ENCODE assay signal across 7 mouse cellular contexts in genomic region chr9:96889345-96890021, GRCm38 (mm10). TPM values are rescaled to one million over a fixed set of nuclear protein-coding genes. Genes with fewer than 3 reads are reported as not detected.
DNase-seq lines count a peak whose midpoint lies in the region; ATAC-seq lines count a peak whose summit lies in the region.

No protein-coding gene starts in this region.

- peak overlapping the region; percentile 62 for H3K4me3 ChIP-seq in intestine, embryonic 15.5 days (replicated peaks)
- peak overlapping the region; percentile 61 for H3K4me3 ChIP-seq in midbrain, embryonic 11.5 days (ENCODE audit: low read depth, low read length)

- no peaks in the 10 kb centered on the region for H3K36me3 ChIP-seq in intestine, embryonic 15.5 days
- no peaks in the 10 kb centered on the region for H3K36me3 ChIP-seq in midbrain, embryonic 11.5 days (ENCODE audit: control insufficient read depth, insufficient read depth, low read length)

- no peaks in the 10 kb centered on the region for H3K27me3 ChIP-seq in intestine, embryonic 15.5 days (replicated peaks)
- 0 out of 2 replicates have a peak, but pooled peaks cover 2% of the 10 kb centered on the region for H3K27me3 ChIP-seq in midbrain, embryonic 11.5 days (ENCODE audit: control insufficient read depth, insufficient read depth, low read length)

- H3K9me3 ChIP-seq in intestine, embryonic 15.5 days = no peaks in the 10 kb centered on the region
- H3K9me3 ChIP-seq in midbrain, embryonic 11.5 days (ENCODE audit: control insufficient read depth, low read length) = no peaks in the 10 kb centered on the region

- WGBS in intestine, embryonic 15.5 days = under 1% methylated on average over 66 of the region's 66 CpGs
- WGBS in midbrain, embryonic 11.5 days = 1% methylated on average over 60 of the region's 66 CpGs

- DNase-seq in adrenal gland, adult 18-20 months (ENCODE audit: low spot score in 2 of 2) = peak; percentile 88 to 91
- peak; percentile 89 for DNase-seq in embryo, embryonic 10.5 days (ENCODE audit: low spot score)
- DNase-seq in gastrocnemius, postnatal 36 days = peak; percentile 72 to 78
- peak; percentile 77 for DNase-seq in left cerebral cortex, postnatal 4 days
- DNase-seq in midbrain, embryonic 11.5 days (ENCODE audit: low spot score, missing footprints) = peak; percentile 99
- peak; percentile 96 for DNase-seq in right cerebral cortex, postnatal 4 days

- intact Hi-C loops in gastrocnemius, postnatal 36 days (cut with DNase I) = loop anchor here (2.0 kb wide), 1 partner anchor 51 kb away; no protein-coding TSS in a partner anchor
- intact Hi-C loops in left cerebral cortex, postnatal 4 days (cut with DNase I) = loop anchor here (5.0 kb wide), 1 partner anchor 52 kb away; no protein-coding TSS in a partner anchor

- peak overlapping the region; percentile 87 for H3K4me2 ChIP-seq in intestine, embryonic 15.5 days (replicated peaks)
- peak overlapping the region; percentile 95 for H3K4me2 ChIP-seq in midbrain, embryonic 11.5 days

- peaks cover 27% of the 10 kb centered on the region for H3K4me1 ChIP-seq in intestine, embryonic 15.5 days (replicated peaks)
- H3K4me1 ChIP-seq in midbrain, embryonic 11.5 days (ENCODE audit: control insufficient read depth, insufficient read depth, low read length) = peaks cover 39% of the 10 kb centered on the region

- peak; percentile 92 for ATAC-seq in intestine, embryonic 15.5 days
- ATAC-seq in midbrain, embryonic 11.5 days (ENCODE audit: low FRiP score) = peak; percentile 81

- H3K27ac ChIP-seq in intestine, embryonic 15.5 days = peak overlapping the region; percentile 33; the same call in 1 of the 2 replicates
- peak overlapping the region; percentile 20; the same call in 1 of the 2 replicates for H3K27ac ChIP-seq in midbrain, embryonic 11.5 days (ENCODE audit: low read depth, low read length)

- H3K9ac ChIP-seq in intestine, embryonic 15.5 days = peak overlapping the region; percentile 79
- peak overlapping the region; percentile 81 for H3K9ac ChIP-seq in midbrain, embryonic 11.5 days (ENCODE audit: low read length)

RNA-seq across cellular contexts. Expression of gene Pxylp1, which starts 3.0 kb away (rescaled TPM):
- total RNA-seq in adrenal gland, adult 18-20 months (2021) = 1 to 10 TPM; 3.7 to 8.1 TPM
- total RNA-seq in gastrocnemius, postnatal 36 days (2021) = 1 to 10 TPM; 1.2 to 1.6 TPM
- 37.6 and 41.5 TPM in 2 replicates for polyA plus RNA-seq in intestine, embryonic 15.5 days (2015; fragmentation: Nextera tagmentation; extraction: Ambion mirVana)
- total RNA-seq in left cerebral cortex, postnatal 4 days (2021) = 10 to 100 TPM; 19.1 to 20.7 TPM
- polyA plus RNA-seq in midbrain, embryonic 11.5 days (2014; fragmentation: Nextera tagmentation; extraction: Ambion mirVana) = 63.8 and 71.8 TPM in 2 replicates

Comparison
In these comparisons a context has a peak if more than half of its experiments do, and no peak if none do; other contexts are left out.
1. Peak in every context shown above with its lines: DNase-seq, ATAC-seq, H3K4me3 ChIP-seq and H3K27ac ChIP-seq.